Mouse (Mus musculus) erythroblast, embryonic 14.5 days (primary cell): Measurements from ENCODE around the gene Eif4g1. TPM values are rescaled to one million over a fixed set of nuclear protein-coding genes. Genes with fewer than 3 reads are reported as not detected.
A peak's percentile ranks its signal among the peaks of the same experiment; 100 is the strongest.

Experiments used
- H3K27me3 ChIP-seq: 2 replicates; pipeline ENCODE4 v1.6.1; 2012; ENCODE audit warnings: inconsistent platforms; ENCODE audit not compliant: control insufficient read depth
- H3K36me3 ChIP-seq: 2 replicates; pipeline ENCODE4 v1.6.1; 2012; ENCODE audit warnings: mild to moderate bottlenecking, inconsistent platforms; ENCODE audit not compliant: control insufficient read depth
- H3K4me1 ChIP-seq: 2 replicates; pipeline ENCODE4 v1.6.1; 2012; ENCODE audit warnings: inconsistent platforms; ENCODE audit not compliant: control insufficient read depth
- H3K4me3 ChIP-seq: replicated peaks from 2 replicates; pipeline ENCODE3; 2012; ENCODE audit warnings: moderate library complexity, mild to moderate bottlenecking, inconsistent platforms
- H3K9me3 ChIP-seq: 2 replicates; pipeline ENCODE4 v1.6.1; 2012; ENCODE audit warnings: low read length, inconsistent platforms, mixed read lengths; ENCODE audit not compliant: control insufficient read depth
- GATA1 ChIP-seq: IDR thresholded peaks from 2 replicates; pipeline ENCODE4 v1.6.1; 2012; ENCODE audit warnings: low read length, inconsistent platforms, mixed read lengths
- TAL1 ChIP-seq: IDR thresholded peaks from 3 replicates; pipeline ENCODE4 v1.6.1; 2012; ENCODE audit warnings: low read length, inconsistent platforms, mixed read lengths
- polyA plus RNA-seq: library from polyadenylated mRNA; stranded (reverse); fragments of >175 nt; gene quantifications from 2 replicates; pipeline ENCODE4 v1.2.3, GENCODE M21; 2012

The Eif4g1 gene
- polyA plus RNA-seq, 1 experiment = 54.8 TPM

DNA sequence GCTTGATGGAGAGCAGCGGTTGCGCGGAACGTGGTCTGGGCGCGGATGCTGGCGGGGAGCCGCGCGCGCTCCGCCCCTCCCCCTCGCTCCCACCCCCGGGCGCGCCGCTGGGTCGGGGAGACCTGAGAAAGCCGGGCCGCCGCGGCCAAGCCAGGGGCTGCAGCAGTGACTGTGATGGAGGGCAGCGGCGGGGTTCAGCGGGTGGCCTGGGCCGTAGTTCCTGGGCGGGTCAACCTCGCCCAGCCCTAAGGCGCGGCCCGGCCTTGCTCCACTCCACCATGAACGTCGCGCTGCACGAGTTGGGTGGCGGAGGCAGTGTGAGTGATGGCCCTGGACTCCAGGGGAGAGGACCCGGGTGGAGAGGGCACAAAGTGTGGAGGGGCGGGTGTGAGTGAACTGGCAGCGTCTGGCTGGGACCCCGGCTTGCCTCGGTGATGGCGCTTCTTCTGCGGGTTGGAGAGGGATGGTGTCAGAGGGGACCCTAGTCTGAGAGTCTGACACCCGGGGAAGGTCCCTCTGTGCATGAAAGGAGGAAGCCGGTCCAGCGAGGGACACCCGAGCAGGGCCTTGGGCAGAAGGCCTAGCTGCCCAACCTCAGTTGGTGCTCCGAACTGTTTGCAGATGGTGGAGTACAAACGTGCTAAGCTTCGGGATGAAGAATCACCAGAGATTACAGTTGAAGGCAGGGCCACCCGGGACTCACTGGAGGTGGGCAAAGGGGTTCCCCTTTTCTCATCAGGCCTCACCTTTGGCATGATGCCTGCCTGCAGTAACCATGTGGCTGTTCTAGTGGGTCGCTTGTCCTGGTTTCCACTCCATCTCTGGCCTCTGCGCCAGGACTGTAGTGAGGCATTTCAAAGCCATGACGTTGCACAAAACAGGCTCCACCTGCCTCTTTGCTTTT lies 38.1 kb upstream of the Eif4g1 start, which contains the start of gene Ece2:
Gene Ece2 (plus strand): TSS at position 98 of the 904 bp plus-strand sequence.
- H3K36me3 ChIP-seq = no peaks in the 10 kb centered on the region
- no peak within 1 kb of the TSS for H3K4me3 ChIP-seq
- no peak for TF ChIP-seq GATA1
- TF ChIP-seq TAL1 = no peak
- H3K27me3 ChIP-seq = peaks cover 55% of the 10 kb centered on the region
- no peaks in the 10 kb centered on the region; the same call in 1 of the 2 replicates for H3K9me3 ChIP-seq
- peaks cover 3% of the 10 kb centered on the region; the same call in 1 of the 2 replicates for H3K4me1 ChIP-seq

DNA sequence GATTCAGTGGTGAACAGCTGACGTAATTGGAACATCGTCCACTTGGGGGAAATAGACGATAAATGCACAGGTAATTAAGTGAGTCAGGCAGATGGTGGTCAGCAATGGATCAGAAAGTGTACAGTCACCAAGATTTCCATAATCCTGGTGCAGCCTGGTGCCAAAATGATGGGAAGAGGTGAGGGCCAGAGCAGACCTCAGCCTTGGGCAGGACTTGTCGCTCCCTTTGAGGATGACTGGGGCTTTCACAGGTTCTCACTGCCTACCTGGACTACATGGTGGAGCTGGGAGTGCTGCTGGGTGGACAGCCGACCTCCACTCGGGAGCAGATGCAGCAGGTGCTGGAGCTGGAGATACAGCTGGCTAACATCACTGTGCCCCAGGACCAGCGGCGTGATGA lies 30.7 kb upstream of the Eif4g1 start:
- H3K27me3 ChIP-seq = peaks cover 17% of the 10 kb centered on the region
- H3K9me3 ChIP-seq = no peaks in the 10 kb centered on the region
- H3K36me3 ChIP-seq = no peaks in the 10 kb centered on the region
- TF ChIP-seq TAL1 = no peak
- no peak for TF ChIP-seq GATA1
- no peaks in the 10 kb centered on the region for H3K4me1 ChIP-seq
- no peak overlapping the region for H3K4me3 ChIP-seq

DNA sequence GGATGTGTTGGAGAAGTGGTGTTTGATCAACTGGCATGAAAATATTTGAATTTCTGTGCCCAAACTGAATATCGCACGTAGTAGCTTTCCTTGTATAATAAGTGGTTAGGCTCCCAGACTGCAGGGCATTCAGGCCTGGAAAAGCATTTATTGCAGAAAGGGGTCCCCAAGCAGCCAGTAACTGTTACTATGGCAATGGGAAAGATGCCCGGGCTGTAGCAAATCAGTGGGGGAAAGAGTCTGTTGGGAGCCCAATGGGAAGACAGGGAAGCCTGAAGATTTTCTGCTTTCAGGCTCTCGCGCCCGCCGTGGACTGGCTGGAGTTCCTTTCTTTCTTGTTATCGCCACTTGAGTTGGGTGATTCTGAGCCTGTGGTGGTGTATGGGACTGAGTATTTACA lies 29.7 kb upstream of the Eif4g1 start:
- H3K36me3 ChIP-seq = no peaks in the 10 kb centered on the region
- H3K9me3 ChIP-seq = no peaks in the 10 kb centered on the region
- peaks cover 16% of the 10 kb centered on the region for H3K27me3 ChIP-seq
- H3K4me3 ChIP-seq = no peak overlapping the region
- TF ChIP-seq TAL1 (no peak), GATA1 (no peak)
- no peaks in the 10 kb centered on the region for H3K4me1 ChIP-seq

DNA sequence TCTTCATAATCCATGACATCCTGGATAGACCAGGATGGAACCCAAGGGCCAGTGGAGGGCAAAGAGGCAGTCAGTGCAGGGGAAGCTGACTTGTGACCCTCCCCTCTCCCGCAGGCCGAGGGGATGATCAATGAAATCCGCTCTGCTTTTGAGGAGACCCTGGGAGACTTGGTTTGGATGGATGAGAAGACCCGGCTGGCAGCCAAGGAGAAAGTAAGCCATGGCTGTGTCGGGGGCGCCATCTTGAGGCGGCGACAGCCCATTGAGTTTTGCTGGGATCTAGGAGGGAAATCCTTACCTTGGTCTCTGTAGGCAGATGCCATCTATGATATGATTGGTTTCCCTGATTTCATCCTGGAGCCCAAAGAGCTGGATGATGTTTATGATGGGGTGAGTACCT lies 26.0 kb upstream of the Eif4g1 start:
- peaks cover 8% of the 10 kb centered on the region for H3K4me1 ChIP-seq
- peaks cover 24% of the 10 kb centered on the region for H3K27me3 ChIP-seq
- TF ChIP-seq GATA1 (no peak), TAL1 (no peak)
- no peaks in the 10 kb centered on the region for H3K9me3 ChIP-seq
- no peak overlapping the region for H3K4me3 ChIP-seq
- no peaks in the 10 kb centered on the region for H3K36me3 ChIP-seq

GRCm38 (mm10) chr16:20643911-20644310 lies 24.2 kb upstream of the Eif4g1 start:
- peaks cover 18% of the 10 kb centered on the region for H3K27me3 ChIP-seq
- no peaks in the 10 kb centered on the region for H3K36me3 ChIP-seq
- H3K4me1 ChIP-seq = peaks cover 8% of the 10 kb centered on the region
- no peaks in the 10 kb centered on the region for H3K9me3 ChIP-seq
- TF ChIP-seq GATA1 (no peak), TAL1 (no peak)
- no peak overlapping the region for H3K4me3 ChIP-seq

DNA sequence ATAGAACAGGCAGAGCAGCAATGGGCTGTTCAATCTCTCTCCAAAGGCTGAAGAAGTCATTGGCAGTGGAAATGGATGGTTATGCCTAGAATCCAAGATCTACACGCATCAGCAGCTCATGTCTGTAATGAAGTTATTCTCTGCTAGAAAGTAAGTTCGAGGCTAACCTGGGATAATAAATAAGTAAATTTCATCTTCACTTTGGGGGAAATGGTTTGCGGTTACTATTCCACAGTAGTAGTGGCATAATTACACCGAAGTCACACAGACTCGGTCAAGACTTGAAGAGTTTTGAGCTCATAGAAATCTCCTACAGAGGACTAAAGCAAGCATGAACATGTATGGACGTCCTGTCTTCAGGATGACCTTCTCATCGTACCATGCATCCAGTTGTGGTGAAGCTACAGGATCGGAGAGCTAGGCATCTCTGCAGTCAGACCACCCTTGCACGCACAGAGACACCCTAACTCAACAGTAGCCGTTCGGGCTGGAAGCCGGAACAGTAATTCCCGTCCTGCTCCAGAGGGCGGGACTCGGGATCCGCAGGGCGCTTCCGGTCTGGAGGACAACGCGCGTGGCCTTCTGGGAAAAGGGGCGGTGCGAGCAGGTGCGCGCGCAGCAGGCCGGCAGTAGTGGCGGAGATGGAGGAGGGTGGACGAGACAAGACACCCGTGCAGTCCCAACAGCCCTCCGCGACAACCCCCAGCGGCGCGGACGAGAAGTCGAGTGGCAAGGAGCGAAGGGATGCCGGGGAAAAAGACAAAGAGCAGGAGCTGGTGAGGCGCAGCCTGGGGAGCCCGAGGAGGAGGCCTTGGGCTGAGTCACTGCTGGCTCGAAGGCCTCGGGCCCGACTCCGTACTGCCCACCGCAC lies 16.8 kb upstream of the Eif4g1 start, which contains the start of gene Psmd2:
Gene Psmd2 (plus strand): TSS at position 577 of the 871 bp plus-strand sequence.
- Histone ChIP-seq H3K4me3 (peak within 1 kb of the TSS; percentile 75), H3K4me1 (peaks cover 18% of the 10 kb centered on the region), H3K27me3 (peaks cover 4% of the 10 kb centered on the region; the same call in 1 of the 2 replicates), H3K9me3 (no peaks in the 10 kb centered on the region), H3K36me3 (peaks cover 30% of the 10 kb centered on the region)
- TF ChIP-seq GATA1 (no peak), TAL1 (no peak)

DNA sequence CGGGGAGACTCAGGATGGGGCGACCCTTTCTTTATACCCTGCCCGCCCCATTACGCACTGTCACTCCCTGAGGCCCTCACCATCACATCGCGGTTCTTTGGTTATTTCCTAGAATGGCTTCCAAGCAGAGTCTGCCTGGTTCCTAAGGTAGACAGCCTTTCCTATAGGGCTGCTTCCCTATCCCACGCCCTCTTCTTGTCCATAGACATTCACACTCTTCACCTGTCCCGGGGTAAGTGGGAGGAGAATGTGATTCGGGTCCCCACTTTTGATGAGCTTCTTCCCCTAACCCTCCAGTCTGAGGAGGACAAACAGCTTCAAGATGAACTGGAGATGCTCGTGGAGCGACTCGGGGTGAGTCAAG lies 16.2 kb upstream of the Eif4g1 start:
- peaks cover 4% of the 10 kb centered on the region; the same call in 1 of the 2 replicates for H3K27me3 ChIP-seq
- peaks cover 18% of the 10 kb centered on the region for H3K4me1 ChIP-seq
- no peaks in the 10 kb centered on the region for H3K9me3 ChIP-seq
- TF ChIP-seq TAL1 (no peak), GATA1 (no peak)
- H3K4me3 ChIP-seq = peak overlapping the region; percentile 75
- peaks cover 36% of the 10 kb centered on the region for H3K36me3 ChIP-seq

GRCm38 (mm10) chr16:20653315-20653714 lies 14.8 kb upstream of the Eif4g1 start:
- H3K36me3 ChIP-seq = peaks cover 50% of the 10 kb centered on the region

DNA sequence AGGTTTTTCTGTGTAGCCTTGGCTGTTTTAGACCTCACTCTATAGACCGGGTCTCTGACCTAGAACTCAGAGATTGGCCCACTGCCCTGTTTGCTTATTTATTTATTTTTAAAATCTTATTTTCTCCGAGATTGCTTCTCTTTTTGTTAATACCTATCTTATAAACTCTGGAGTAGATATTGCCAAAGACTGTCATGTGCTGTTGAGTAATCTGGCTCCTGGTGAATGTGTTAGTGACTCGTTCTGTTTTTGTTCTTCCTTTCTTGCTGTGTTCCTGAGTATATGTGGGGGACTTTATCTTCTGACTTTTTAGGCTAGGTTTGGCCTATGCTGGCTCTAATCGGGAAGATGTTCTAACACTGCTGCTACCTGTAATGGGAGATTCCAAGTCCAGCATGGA lies 10.5 kb upstream of the Eif4g1 start:
- Histone ChIP-seq H3K27me3 (no peaks in the 10 kb centered on the region), H3K4me3 (no peak overlapping the region), H3K4me1 (peaks cover 7% of the 10 kb centered on the region), H3K36me3 (peaks cover 93% of the 10 kb centered on the region), H3K9me3 (no peaks in the 10 kb centered on the region)
- TF ChIP-seq TAL1 = no peak
- no peak for TF ChIP-seq GATA1

More at GRCm38 (mm10) chr16:20653315-20653714, 14.8 kb upstream of the Eif4g1 start:
- no peak for TF ChIP-seq GATA1
- TF ChIP-seq TAL1 = no peak
- Histone ChIP-seq H3K4me1 (peaks cover 18% of the 10 kb centered on the region), H3K4me3 (no peak overlapping the region), H3K27me3 (no peaks in the 10 kb centered on the region), H3K9me3 (no peaks in the 10 kb centered on the region)
